ENCODE assay signal across 8 mouse cellular contexts in the genomic region with DNA sequence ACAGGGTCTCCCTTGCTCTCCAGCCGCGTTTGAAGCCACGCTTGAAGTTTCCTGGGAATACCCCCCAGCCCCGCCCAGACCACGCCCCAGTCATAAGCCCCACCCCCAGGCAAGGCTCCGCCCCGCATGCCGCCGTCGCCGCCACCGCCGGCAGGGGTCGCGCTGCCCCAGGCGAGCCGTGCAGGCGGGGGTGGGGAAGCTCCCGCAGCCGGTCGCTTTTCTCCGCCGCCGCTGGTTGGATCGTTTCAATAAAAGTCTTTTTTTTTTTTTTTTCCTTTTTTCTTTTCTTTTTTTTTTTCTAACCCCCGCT. TPM values are rescaled to one million over a fixed set of nuclear protein-coding genes. Genes with fewer than 3 reads are reported as not detected.
DNase-seq lines count a peak whose midpoint lies in the region; ATAC-seq and TF ChIP-seq lines count a peak whose summit lies in the region.

No protein-coding gene starts in this region.

- TF ChIP-seq RAD21 in MEL (IDR thresholded peaks at IDR 0.05; ENCODE audit: low read depth, low read length): peak; percentile 22

- H3K9ac ChIP-seq in MEL (ENCODE audit: control insufficient read depth, low read depth, low read length, poor library complexity, severe bottlenecking): peak overlapping the region; percentile 99
- peak overlapping the region; percentile 92 for H3K9ac ChIP-seq in forebrain, embryonic 15.5 days (replicated peaks)

- H3K9me3 ChIP-seq in MEL (replicated peaks; ENCODE audit: insufficient read depth, low read length): no peaks in the 10 kb centered on the region
- H3K9me3 ChIP-seq in forebrain, embryonic 15.5 days: no peaks in the 10 kb centered on the region

- TF ChIP-seq EP300 in MEL (IDR thresholded peaks at IDR 0.05; ENCODE audit: low read depth in 1 of 2, low read length in 2 of 2): peak in 1 of 2 experiments; percentile 42; a peak in 1 of 4 replicates

- WGBS in forebrain, embryonic 15.5 days: 0% methylated on average over 26 of the region's 26 CpGs

- peaks cover 0 to 22% of the 10 kb centered on the region in 2 experiments; a peak in 3 of 4 replicates for H3K36me3 ChIP-seq in MEL (ENCODE audit: control insufficient read depth in 1 of 2, insufficient read depth in 2 of 2, low read length in 2 of 2)
- no peaks in the 10 kb centered on the region for H3K36me3 ChIP-seq in forebrain, embryonic 15.5 days

- peak in 1 of 2 experiments; percentile 69; a peak in 1 of 4 replicates for TF ChIP-seq POLR2A in MEL (IDR thresholded peaks at IDR 0.05; ENCODE audit: control insufficient read depth in 1 of 2, insufficient read depth in 1 of 2, low read depth in 1 of 2, low read length in 2 of 2, poor library complexity in 1 of 2)

- peak; percentile 90 for ATAC-seq in forebrain, embryonic 15.5 days (replicated peaks)

- peaks cover 38% of the 10 kb centered on the region for H3K79me2 ChIP-seq in MEL (ENCODE audit: control insufficient read depth, insufficient read depth, low read length, poor library complexity)

- peak overlapping the region; percentile 73 for H3K4me2 ChIP-seq in forebrain, embryonic 15.5 days (replicated peaks)

- peak overlapping the region; percentile 90 for H3K27ac ChIP-seq in MEL (ENCODE audit: control insufficient read depth, low read depth, low read length)
- peak overlapping the region; percentile 99 for H3K27ac ChIP-seq in forebrain, embryonic 15.5 days (replicated peaks)

- intact Hi-C loops in heart, postnatal 25 days (cut with DNase I): loop anchor here (2.0 to 5.0 kb wide), 5 partner anchors 42 to 312 kb away; no protein-coding TSS in a partner anchor

- peak in 2 of 3 experiments; percentile 69 to 93; a peak in 5 of 6 replicates for TF ChIP-seq CTCF in MEL (IDR thresholded peaks at IDR 0.05 in 2 of 3, conservative IDR thresholded peaks at IDR 0.05 in 1 of 3; ENCODE audit: control insufficient read depth in 1 of 3, insufficient read depth in 1 of 3, low read depth in 2 of 3, low read length in 3 of 3, poor library complexity in 1 of 3, severe bottlenecking in 1 of 3)

- peak overlapping the region; percentile 88 to 99 for H3K4me3 ChIP-seq in MEL (ENCODE audit: control insufficient read depth in 1 of 2, insufficient read depth in 1 of 2, low read depth in 2 of 2, low read length in 2 of 2)
- peak overlapping the region; percentile 89 for H3K4me3 ChIP-seq in forebrain, embryonic 15.5 days

- H3K27me3 ChIP-seq in MEL (ENCODE audit: control insufficient read depth in 1 of 2, insufficient read depth in 2 of 2, low read length in 2 of 2): no peaks in the 10 kb centered on the region
- no peaks in the 10 kb centered on the region for H3K27me3 ChIP-seq in forebrain, embryonic 15.5 days

- peaks cover 6 to 16% of the 10 kb centered on the region in 2 experiments for H3K4me1 ChIP-seq in MEL (ENCODE audit: control insufficient read depth in 1 of 2, insufficient read depth in 2 of 2, low read length in 2 of 2)
- peaks cover 27% of the 10 kb centered on the region for H3K4me1 ChIP-seq in forebrain, embryonic 15.5 days

- peak; percentile 84 for DNase-seq in MEL (ENCODE audit: low read depth, low spot score)
- peak; percentile 72 to 94 for DNase-seq in cerebellum, adult 18-20 months
- DNase-seq in heart, postnatal 25 days (ENCODE audit: low spot score): peak; percentile 68
- peak; percentile 83 to 84 for DNase-seq in layer of hippocampus, postnatal 14 days (ENCODE audit: low spot score in 2 of 2)
- DNase-seq in lung, postnatal 14 days: peak; percentile 89
- DNase-seq in retina, embryonic 14.5 days (ENCODE audit: low spot score): peak; percentile 89
- DNase-seq in thymus, postnatal 25 days: peak; percentile 86

TF ChIP-seq in MEL, 35 proteins besides CTCF, POLR2A, EP300 and RAD21:
- TF ChIP-seq TCF12 (IDR thresholded peaks at IDR 0.05; ENCODE audit: low read depth, low read length) (peak; percentile 64), SMC3 (IDR thresholded peaks at IDR 0.05; ENCODE audit: low read depth, low read length) (peak; percentile 38), JUND (IDR thresholded peaks at IDR 0.05; ENCODE audit: low read depth, low read length) (no peak), ETS1 (IDR thresholded peaks at IDR 0.05; ENCODE audit: low read depth, low read length) (no peak; the same call in 1 of the 2 replicates), ZC3H11A (IDR thresholded peaks at IDR 0.05; ENCODE audit: low read depth, low read length) (0 out of 2 replicates have a peak, but pooled peaks have one; percentile 27), MYC (IDR thresholded peaks at IDR 0.05; ENCODE audit: low read depth, low read length) (no peak), UBTF (IDR thresholded peaks at IDR 0.05; ENCODE audit: borderline replicate concordance, insufficient read depth, low read depth, low read length) (no peak), ZNF384 (IDR thresholded peaks at IDR 0.05; ENCODE audit: low read depth, low read length) (peak; percentile 92), MAZ (IDR thresholded peaks at IDR 0.05; ENCODE audit: low read depth, low read length) (peak; percentile 75; the same call in 1 of the 2 replicates), SIN3A (IDR thresholded peaks at IDR 0.05; ENCODE audit: low read length) (peak; percentile 67; the same call in 1 of the 2 replicates), BHLHE40 (IDR thresholded peaks at IDR 0.05; ENCODE audit: borderline replicate concordance, low read depth, low read length) (0 out of 2 replicates have a peak, but pooled peaks have one; percentile 6), MXI1 (IDR thresholded peaks at IDR 0.05; ENCODE audit: low read depth, low read length) (0 out of 2 replicates have a peak, but pooled peaks have one; percentile 29), KAT2A (conservative IDR thresholded peaks at IDR 0.05; ENCODE audit: low read depth, low read length) (no peak), E2F4 (IDR thresholded peaks at IDR 0.05; ENCODE audit: borderline replicate concordance, low read depth, low read length) (no peak), TBP (IDR thresholded peaks at IDR 0.05; ENCODE audit: low read depth, low read length) (peak; percentile 55; the same call in 1 of the 2 replicates), NELFE (IDR thresholded peaks at IDR 0.05; ENCODE audit: low read depth, low read length) (peak; percentile 69), RCOR1 (IDR thresholded peaks at IDR 0.05; ENCODE audit: low read depth, low read length) (no peak)

RNA-seq across cellular contexts. Expression of a gene that starts 0.2 kb away (rescaled TPM):
- total RNA-seq in MEL (2012; rRNA removed): 25.6 and 28.9 TPM in 2 replicates
- polyA plus RNA-seq in MEL (2012; ENCODE audit: insufficient read depth in 1 of 2, insufficient read length in 2 of 2, low read depth in 1 of 2, low replicate concordance in 2 of 2, missing spikeins in 1 of 2): 100 to 1,000 TPM in 1 of 2 experiments, 10 to 100 TPM in 1; 32.9 to 155 TPM
- polyA plus RNA-seq in forebrain, embryonic 15.5 days (2015; fragmentation: Nextera tagmentation; extraction: Ambion mirVana): 50.2 and 57.3 TPM in 2 replicates
- 10 to 100 TPM; 16.2 to 19.7 TPM for total RNA-seq in heart, postnatal 25 days (2021)
- 100 to 1,000 TPM; 138 to 142 TPM for total RNA-seq in layer of hippocampus, postnatal 14 days (2021)

Comparison
In these comparisons a context has a peak if more than half of its experiments do, and no peak if none do; other contexts are left out.
1. Peak in every context shown above with its lines: DNase-seq, ATAC-seq, H3K4me3 ChIP-seq and H3K27ac ChIP-seq.